Mouse (Mus musculus) bone marrow, adult 2 months (tissue): ENCODE measurements around the gene Nalcn.

Experiments used
- CTCF ChIP-seq: fragments of 200-500 bp; IDR thresholded peaks from 2 replicates; pipeline ENCODE4 v1.5.1; 2011; ENCODE audit warnings: low read length, control low read depth; ENCODE audit not compliant: control insufficient read depth, insufficient read depth
- POLR2A ChIP-seq: fragments of 200-500 bp; IDR thresholded peaks from 2 replicates; pipeline ENCODE4 v1.6.1; 2011; ENCODE audit warnings: low read depth, mild to moderate bottlenecking, control low read depth, low read length, borderline replicate concordance; ENCODE audit not compliant: control insufficient read depth

DNA sequence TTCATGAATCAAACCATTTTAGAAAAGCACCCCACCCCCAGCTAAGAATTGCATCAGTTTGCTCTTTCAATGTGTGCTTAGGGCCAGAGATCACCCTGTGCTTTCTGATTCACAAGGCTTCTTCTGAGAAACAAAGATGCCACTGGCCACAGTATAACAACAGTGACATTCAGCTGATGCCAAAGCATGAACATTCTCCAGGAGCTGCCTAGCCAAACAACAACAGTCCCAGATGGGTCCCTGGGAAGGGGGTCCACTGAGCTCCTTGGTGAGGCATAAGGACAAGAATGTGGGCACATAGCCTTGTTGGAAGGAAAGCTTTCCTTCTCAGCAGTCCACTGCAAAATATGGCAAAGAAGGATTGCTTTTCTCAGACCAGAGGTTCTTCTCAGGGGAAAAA is 330.9 kb downstream of the Nalcn start:
- TF ChIP-seq CTCF (no peak), POLR2A (no peak)
